Mouse (Mus musculus): ENCODE measurements around the gene Gabbr2. TPM values are rescaled to one million over a fixed set of nuclear protein-coding genes. Genes with fewer than 3 reads are reported as not detected.

Gabbr2 gene
- polyA plus RNA-seq, 1 experiment from 2014 or later: 0.05 TPM

DNA sequence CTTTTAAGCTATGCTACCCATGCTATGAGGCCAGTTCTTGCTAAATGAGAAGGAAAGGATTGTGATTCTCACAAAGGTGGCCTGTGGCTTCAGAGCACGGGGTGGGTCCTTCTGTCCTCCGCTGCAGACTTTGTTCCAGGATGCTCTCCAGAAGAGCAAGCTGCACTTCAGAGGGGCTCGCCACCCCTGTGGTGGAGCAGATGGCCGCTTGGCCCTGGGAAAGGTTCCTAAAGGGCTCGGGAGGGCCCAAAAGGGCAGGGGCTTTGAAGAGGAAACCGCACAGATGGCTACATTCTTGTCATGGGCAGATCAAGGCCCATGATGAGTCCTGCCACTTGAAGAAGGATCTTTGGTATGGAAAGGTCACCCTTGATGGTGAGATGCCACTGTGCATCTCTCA is 151.5 kb downstream of the Gabbr2 start:
- no peak overlapping the region for H3K9ac ChIP-seq
- H3K4me1 ChIP-seq: no peaks in the 10 kb centered on the region
- H3K4me2 ChIP-seq: no peak overlapping the region
- no peak for ATAC-seq (ENCODE audit: extremely low read depth, insufficient number of reproducible peaks, low FRiP score, low TSS enrichment)
- 62% methylated on average over 6 of the region's 6 CpGs for WGBS
- H3K27ac ChIP-seq (replicated peaks): no peak overlapping the region
- H3K4me3 ChIP-seq: no peak overlapping the region
- no peaks in the 10 kb centered on the region for H3K36me3 ChIP-seq
- H3K9me3 ChIP-seq: no peaks in the 10 kb centered on the region
- peaks cover under 1% of the 10 kb centered on the region; the same call in 1 of the 2 replicates for H3K27me3 ChIP-seq (replicated peaks)

DNA sequence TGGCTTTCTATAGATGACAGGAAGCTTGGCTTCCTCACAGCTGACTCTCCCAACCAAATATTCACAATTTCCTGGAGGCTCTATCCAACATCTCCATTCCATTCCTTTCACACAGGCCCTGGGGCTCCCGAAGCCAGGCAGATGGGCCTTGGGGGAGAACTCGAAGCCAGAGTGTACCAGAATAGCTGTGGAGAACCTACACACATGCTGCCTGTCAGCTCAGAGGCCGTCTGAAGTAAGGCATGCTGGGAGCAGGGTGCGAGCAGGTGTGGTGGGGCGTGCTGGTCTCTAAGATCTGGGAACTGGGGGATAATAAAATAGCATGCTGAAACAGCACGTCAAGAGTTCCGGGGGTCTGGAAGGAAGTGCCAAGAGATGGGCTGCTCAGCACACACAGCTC is 154.3 kb downstream of the Gabbr2 start:
- no peaks in the 10 kb centered on the region for H3K4me1 ChIP-seq
- no peaks in the 10 kb centered on the region for H3K36me3 ChIP-seq
- no peak for ATAC-seq (ENCODE audit: extremely low read depth, insufficient number of reproducible peaks, low FRiP score, low TSS enrichment)
- H3K9ac ChIP-seq: no peak overlapping the region
- no peak overlapping the region for H3K4me2 ChIP-seq
- H3K27ac ChIP-seq (replicated peaks): no peak overlapping the region
- H3K9me3 ChIP-seq: no peaks in the 10 kb centered on the region
- peaks cover 5% of the 10 kb centered on the region; the same call in 1 of the 2 replicates for H3K27me3 ChIP-seq (replicated peaks)
- H3K4me3 ChIP-seq: no peak overlapping the region
- WGBS: 72% methylated on average over 7 of the region's 7 CpGs

- Histone ChIP-seq H3K27ac (replicated peaks) (no peak overlapping the region), H3K9me3 (no peaks in the 10 kb centered on the region), H3K9ac (no peak overlapping the region), H3K36me3 (no peaks in the 10 kb centered on the region), H3K4me2 (no peak overlapping the region), H3K4me3 (no peak overlapping the region), H3K4me1 (no peaks in the 10 kb centered on the region), H3K27me3 (replicated peaks) (peaks cover 5% of the 10 kb centered on the region; the same call in 1 of the 2 replicates)
- 55% methylated on average over 18 of the region's 18 CpGs for WGBS
- ATAC-seq (ENCODE audit: extremely low read depth, insufficient number of reproducible peaks, low FRiP score, low TSS enrichment): no peak
Measured at GRCm38 (mm10) chr4:46836065-46836464, 155.6 kb downstream of the Gabbr2 start.

- no peaks in the 10 kb centered on the region for H3K4me1 ChIP-seq
- H3K9ac ChIP-seq: no peak overlapping the region
- no peak overlapping the region for H3K27ac ChIP-seq (replicated peaks)
- no peak overlapping the region for H3K4me2 ChIP-seq
- ATAC-seq (ENCODE audit: extremely low read depth, insufficient number of reproducible peaks, low FRiP score, low TSS enrichment): no peak
- no peak overlapping the region for H3K4me3 ChIP-seq
- no peaks in the 10 kb centered on the region for H3K9me3 ChIP-seq
- peaks cover 5% of the 10 kb centered on the region; the same call in 1 of the 2 replicates for H3K27me3 ChIP-seq (replicated peaks)
- 92% methylated on average over 14 of the region's 14 CpGs for WGBS
- H3K36me3 ChIP-seq: no peaks in the 10 kb centered on the region
Measured at GRCm38 (mm10) chr4:46835064-46835463, 156.6 kb downstream of the Gabbr2 start.

DNA sequence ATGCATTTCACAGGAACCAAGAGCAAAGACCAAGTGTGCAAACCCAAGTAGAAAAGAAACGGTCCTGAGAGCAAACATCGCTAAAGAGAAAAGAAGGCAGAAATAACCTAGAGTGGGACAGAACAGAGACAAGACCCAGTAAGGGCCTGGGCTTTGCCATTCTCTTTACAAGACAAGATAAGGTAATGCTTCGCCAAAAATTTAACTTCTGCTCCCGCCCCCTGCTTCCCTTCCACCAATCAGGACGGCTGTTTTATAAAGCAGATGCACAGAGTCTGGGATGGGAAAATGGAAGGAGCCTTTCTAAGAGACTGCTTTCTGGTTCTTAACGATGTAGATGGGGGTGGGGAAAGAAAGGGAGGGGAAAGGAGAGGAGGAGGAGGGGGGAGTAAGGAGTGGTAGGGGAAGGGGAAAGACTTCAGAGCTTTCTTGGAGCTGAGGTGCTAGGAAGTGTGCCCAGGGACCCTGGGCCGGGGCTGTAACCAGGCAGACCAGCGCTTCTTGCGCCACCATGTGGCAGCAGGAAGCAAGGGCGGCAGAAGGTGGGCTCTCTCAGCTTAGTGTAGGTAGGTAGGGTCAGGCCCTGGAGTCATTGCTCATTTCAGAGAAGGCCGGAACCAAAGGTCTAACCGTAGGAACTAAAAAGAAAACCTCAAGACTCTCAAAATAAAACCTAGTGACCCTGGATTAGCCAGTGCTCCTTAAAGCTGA is 158.7 kb downstream of the Gabbr2 start:
- Histone ChIP-seq H3K36me3 (no peaks in the 10 kb centered on the region), H3K4me2 (no peak overlapping the region), H3K4me1 (no peaks in the 10 kb centered on the region), H3K27me3 (replicated peaks) (peaks cover 5% of the 10 kb centered on the region; the same call in 1 of the 2 replicates), H3K27ac (replicated peaks) (no peak overlapping the region), H3K4me3 (no peak overlapping the region), H3K9ac (no peak overlapping the region), H3K9me3 (no peaks in the 10 kb centered on the region)
- ATAC-seq (ENCODE audit: extremely low read depth, insufficient number of reproducible peaks, low FRiP score, low TSS enrichment): no peak
- WGBS: 44% methylated on average over 12 of the region's 12 CpGs

DNA sequence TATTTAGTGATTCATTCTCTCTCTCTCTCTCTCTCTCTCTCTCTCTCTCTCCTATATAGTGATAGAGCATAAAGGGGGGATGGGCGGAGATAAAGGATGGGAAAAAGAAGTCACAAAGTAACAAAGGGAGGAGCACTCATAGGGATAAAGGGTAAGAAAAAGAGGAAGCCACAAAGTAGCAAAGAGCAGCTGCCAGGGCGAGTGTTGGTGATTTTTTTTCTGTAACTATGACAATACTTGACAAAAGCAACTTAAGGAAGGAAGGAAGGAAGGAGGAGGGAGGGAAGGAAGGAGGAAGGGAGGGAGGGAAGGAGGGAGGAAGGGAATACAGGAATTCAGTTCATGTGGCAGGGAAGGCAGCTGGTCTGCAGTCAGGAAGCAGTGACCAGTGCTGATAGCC is 162.0 kb downstream of the Gabbr2 start:
- Histone ChIP-seq H3K4me3 (no peak overlapping the region), H3K4me1 (no peaks in the 10 kb centered on the region), H3K27ac (replicated peaks) (no peak overlapping the region), H3K9ac (no peak overlapping the region), H3K36me3 (no peaks in the 10 kb centered on the region), H3K4me2 (no peak overlapping the region), H3K27me3 (replicated peaks) (no peaks in the 10 kb centered on the region; the same call in 1 of the 2 replicates), H3K9me3 (no peaks in the 10 kb centered on the region)
- 51% methylated on average over 2 of the region's 2 CpGs for WGBS
- no peak for ATAC-seq (ENCODE audit: extremely low read depth, insufficient number of reproducible peaks, low FRiP score, low TSS enrichment)

DNA sequence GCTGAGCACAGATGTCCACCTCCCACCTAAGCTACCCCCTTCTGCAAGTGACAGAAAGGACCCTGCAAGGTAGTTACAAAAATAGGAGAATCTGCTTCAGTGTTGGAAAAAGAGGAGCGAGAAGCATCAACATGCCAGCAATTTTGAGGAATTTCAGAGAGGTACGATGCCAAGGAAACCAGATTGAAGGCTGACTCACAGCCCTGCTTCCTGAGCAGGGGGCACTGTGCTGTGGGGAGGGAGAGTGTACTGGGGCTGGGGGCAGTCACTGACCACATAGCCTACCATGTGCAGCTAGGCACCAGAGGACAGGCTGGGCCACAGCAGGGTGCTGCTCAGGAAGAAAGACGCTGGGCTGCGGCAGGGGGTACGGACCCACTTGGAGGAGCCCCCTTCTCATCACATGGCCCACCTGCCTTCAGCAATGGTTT is 163.5 kb downstream of the Gabbr2 start:
- no peaks in the 10 kb centered on the region for H3K9me3 ChIP-seq
- H3K4me1 ChIP-seq: no peaks in the 10 kb centered on the region
- no peaks in the 10 kb centered on the region for H3K36me3 ChIP-seq
- H3K4me3 ChIP-seq: no peak overlapping the region
- no peak overlapping the region for H3K9ac ChIP-seq
- H3K27ac ChIP-seq (replicated peaks): no peak overlapping the region
- ATAC-seq (ENCODE audit: extremely low read depth, insufficient number of reproducible peaks, low FRiP score, low TSS enrichment): no peak
- H3K4me2 ChIP-seq: no peak overlapping the region
- H3K27me3 ChIP-seq (replicated peaks): no peaks in the 10 kb centered on the region; the same call in 1 of the 2 replicates
- WGBS: 65% methylated on average over 5 of the region's 5 CpGs

DNA sequence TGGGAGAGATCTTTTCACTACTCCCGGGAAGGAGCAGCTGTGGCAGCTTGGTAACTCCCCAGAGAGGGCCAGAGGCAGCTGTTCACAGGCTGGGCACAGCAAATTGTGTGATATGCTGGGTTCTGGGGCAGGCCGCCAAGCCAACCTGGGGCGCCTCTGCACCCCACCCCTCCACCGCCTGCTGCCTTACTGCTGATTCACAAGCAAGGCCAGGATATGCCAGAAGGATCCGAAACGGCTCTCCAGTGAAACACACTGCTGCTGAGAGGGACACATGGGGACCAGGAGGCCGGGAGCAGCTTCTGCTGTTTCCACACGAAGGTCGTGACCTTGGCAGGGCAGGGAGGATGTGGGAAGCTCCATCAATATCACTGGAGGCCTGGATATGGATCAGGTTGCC is 164.2 kb downstream of the Gabbr2 start:
- Histone ChIP-seq H3K27ac (replicated peaks) (no peak overlapping the region), H3K27me3 (replicated peaks) (no peaks in the 10 kb centered on the region; the same call in 1 of the 2 replicates), H3K4me2 (no peak overlapping the region), H3K4me3 (no peak overlapping the region), H3K9me3 (no peaks in the 10 kb centered on the region), H3K9ac (no peak overlapping the region), H3K4me1 (no peaks in the 10 kb centered on the region), H3K36me3 (no peaks in the 10 kb centered on the region)
- ATAC-seq (ENCODE audit: extremely low read depth, insufficient number of reproducible peaks, low FRiP score, low TSS enrichment): no peak
- 44% methylated on average over 9 of the region's 9 CpGs for WGBS

- H3K4me2 ChIP-seq: no peak overlapping the region
- no peaks in the 10 kb centered on the region for H3K9me3 ChIP-seq
- no peak overlapping the region for H3K9ac ChIP-seq
- H3K27ac ChIP-seq (replicated peaks): no peak overlapping the region
- ATAC-seq (ENCODE audit: extremely low read depth, insufficient number of reproducible peaks, low FRiP score, low TSS enrichment): no peak
- H3K27me3 ChIP-seq (replicated peaks): no peaks in the 10 kb centered on the region; the same call in 1 of the 2 replicates
- WGBS: 67% methylated on average over 10 of the region's 10 CpGs
- H3K4me1 ChIP-seq: no peaks in the 10 kb centered on the region
- no peak overlapping the region for H3K4me3 ChIP-seq
- H3K36me3 ChIP-seq: no peaks in the 10 kb centered on the region
Measured at GRCm38 (mm10) chr4:46825846-46826529, 165.7 kb downstream of the Gabbr2 start.

GRCm38 (mm10) chr4:46823738-46824137 is 167.9 kb downstream of the Gabbr2 start:
- H3K9ac ChIP-seq: no peak overlapping the region
- no peak for ATAC-seq (ENCODE audit: extremely low read depth, insufficient number of reproducible peaks, low FRiP score, low TSS enrichment)
- WGBS: 64% methylated on average over 14 of the region's 14 CpGs
- H3K27me3 ChIP-seq (replicated peaks): peaks cover 11% of the 10 kb centered on the region; the same call in 1 of the 2 replicates
- H3K36me3 ChIP-seq: no peaks in the 10 kb centered on the region
- no peak overlapping the region for H3K27ac ChIP-seq (replicated peaks)
- no peaks in the 10 kb centered on the region for H3K4me1 ChIP-seq
- no peak overlapping the region for H3K4me2 ChIP-seq
- H3K9me3 ChIP-seq: no peaks in the 10 kb centered on the region
- no peak overlapping the region for H3K4me3 ChIP-seq

DNA sequence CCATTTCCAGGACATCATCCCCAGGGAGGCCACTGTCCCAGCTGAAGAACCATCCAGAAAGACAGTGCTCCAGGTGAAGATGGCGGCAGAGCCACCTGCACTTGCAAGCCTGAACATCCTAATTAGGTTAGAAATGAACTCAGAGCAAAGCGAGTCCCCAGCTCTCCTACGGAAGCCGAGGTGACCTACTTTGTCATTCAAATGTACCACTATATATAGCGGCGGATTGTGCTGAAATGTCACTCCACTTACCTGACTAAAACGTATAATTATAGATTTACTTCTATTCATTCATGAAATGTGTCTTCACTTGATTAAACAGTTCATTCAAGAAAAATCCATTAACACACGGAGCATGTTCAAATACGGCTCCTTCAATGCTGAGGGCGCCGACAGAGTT is 170.0 kb downstream of the Gabbr2 start:
- 77% methylated on average over 11 of the region's 11 CpGs for WGBS
- no peaks in the 10 kb centered on the region for H3K4me1 ChIP-seq

More for the DNA sequence above, 170.0 kb downstream of the Gabbr2 start:
- H3K27me3 ChIP-seq (replicated peaks): peaks cover 19% of the 10 kb centered on the region
- no peak overlapping the region for H3K27ac ChIP-seq (replicated peaks)
- no peak for ATAC-seq (ENCODE audit: extremely low read depth, insufficient number of reproducible peaks, low FRiP score, low TSS enrichment)
- no peaks in the 10 kb centered on the region for H3K36me3 ChIP-seq
- no peaks in the 10 kb centered on the region for H3K9me3 ChIP-seq
- H3K4me2 ChIP-seq: no peak overlapping the region
- no peak overlapping the region for H3K9ac ChIP-seq
- H3K4me3 ChIP-seq: no peak overlapping the region
